Mouse (Mus musculus) kidney, embryonic 14.5 days (tissue): ENCODE data around the gene Rnf151. TPM values are rescaled to one million over a fixed set of nuclear protein-coding genes. Genes with fewer than 3 reads are reported as not detected.
"Not testable (repeated sequence)": the region's sequence is repeated elsewhere in the genome, so short reads cannot be mapped to it uniquely, and the experiment has no call there.

Experiments
- ATAC-seq: fragments of 200-750 bp; cut with Nextera tagmentation; 2 replicates; pipeline ENCODE4 v1.8.0; 2017; ENCODE audit warnings: moderate number of reproducible peaks, mild to moderate bottlenecking, moderate TSS enrichment, moderate library complexity; ENCODE audit not compliant: low FRiP score, low TSS enrichment
- H3K27ac ChIP-seq: fragments of 300-500 bp; sonication (generic); 2 replicates; pipeline ENCODE4 v1.5.1; 2014; ENCODE audit warnings: low read depth, mild to moderate bottlenecking, low read length, moderate library complexity, mixed read lengths
- H3K27me3 ChIP-seq: fragments of 300-500 bp; sonication (generic); 2 replicates; pipeline ENCODE4 v1.6.1; 2014; ENCODE audit warnings: mild to moderate bottlenecking, low read length; ENCODE audit not compliant: control insufficient read depth, insufficient read depth
- H3K36me3 ChIP-seq: fragments of 300-500 bp; sonication (generic); 2 replicates; pipeline ENCODE4 v1.6.1; 2014; ENCODE audit warnings: low read length, mixed read lengths; ENCODE audit not compliant: control insufficient read depth, insufficient read depth
- H3K4me1 ChIP-seq: fragments of 300-500 bp; sonication (generic); 2 replicates; pipeline ENCODE4 v1.6.1; 2014; ENCODE audit warnings: low read length, mixed read lengths; ENCODE audit not compliant: control insufficient read depth, insufficient read depth
- H3K4me2 ChIP-seq: fragments of 300-500 bp; sonication (generic); replicated peaks from 2 replicates; pipeline ENCODE4 v1.6.1; 2014; ENCODE audit warnings: low read depth, mild to moderate bottlenecking, low read length
- H3K4me3 ChIP-seq: fragments of 300-500 bp; sonication (generic); 2 replicates; pipeline ENCODE4 v1.5.1; 2014; ENCODE audit warnings: mild to moderate bottlenecking, low read length
- H3K9ac ChIP-seq: fragments of 300-500 bp; sonication (generic); 2 replicates; pipeline ENCODE4 v1.6.1; 2014; ENCODE audit warnings: low read depth, mild to moderate bottlenecking, low read length, moderate library complexity
- H3K9me3 ChIP-seq: fragments of 300-500 bp; sonication (generic); 2 replicates; pipeline ENCODE4 v1.6.1; 2016; ENCODE audit warnings: low read length; ENCODE audit not compliant: control insufficient read depth
- WGBS: fragments of 180-500 bp; shearing (Covaris S2); extraction: QIAGEN DNeasy Blood & Tissue Kit; methylation state at CpG from one replicate; pipeline ENCODE4 v1.1.7; 2014; 5-methylcytosine and 5-hydroxymethylcytosine counted together
- polyA plus RNA-seq: library from polyadenylated mRNA; unstranded; fragments of >200 nt; fragmentation: Nextera tagmentation; extraction: Ambion mirVana; gene quantifications from 2 replicates; pipeline ENCODE4 v1.2.1, GENCODE M21; 2014

Gene Rnf151
- polyA plus RNA-seq, 1 experiment from 2014 or later: 0.62 TPM

DNA sequence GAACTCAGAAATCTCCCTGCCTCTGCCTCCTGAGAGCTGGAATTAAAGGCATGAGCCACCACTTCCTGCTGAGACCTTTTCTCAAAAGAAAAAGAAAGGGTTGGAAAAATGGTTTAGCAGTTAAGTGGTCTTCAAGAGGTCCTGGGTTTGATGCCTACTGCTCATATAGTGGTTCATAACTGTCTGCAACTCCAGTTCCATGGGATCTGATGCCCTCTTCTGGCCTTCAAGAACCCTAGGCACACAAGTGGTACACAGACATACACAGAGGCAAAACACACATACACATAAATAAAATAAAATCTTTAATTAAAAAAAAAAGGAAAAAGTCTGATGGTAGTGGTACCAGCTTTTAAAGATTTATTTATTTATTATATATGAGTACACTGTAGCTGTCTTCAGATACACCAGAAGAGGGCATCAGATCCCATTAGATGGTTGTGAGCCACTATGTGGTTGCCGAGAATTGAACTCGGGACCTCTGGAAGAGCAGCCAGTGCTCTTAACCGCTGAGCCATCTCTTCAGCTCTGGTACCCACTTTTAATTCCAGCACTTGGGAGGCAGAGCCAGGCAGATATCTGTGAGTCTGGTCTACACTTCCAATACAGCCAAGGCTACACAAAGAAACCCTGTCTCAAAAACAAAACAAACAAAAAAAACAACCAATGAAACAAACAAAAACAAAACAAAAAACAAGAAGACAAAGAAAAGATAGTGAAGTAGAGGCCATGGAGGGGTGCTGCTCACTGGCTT lies 8.0 kb upstream of the Rnf151 start:
- H3K4me2 ChIP-seq: no peak overlapping the region
- H3K27me3 ChIP-seq: no peaks in the 10 kb centered on the region
- H3K4me3 ChIP-seq: no peak overlapping the region
- H3K36me3 ChIP-seq: peaks cover 17% of the 10 kb centered on the region
- 73% methylated on average over 3 of the region's 3 CpGs for WGBS
- peaks cover 8% of the 10 kb centered on the region for H3K4me1 ChIP-seq
- ATAC-seq: no peak
- no peak overlapping the region for H3K9ac ChIP-seq
- no peak overlapping the region for H3K27ac ChIP-seq
- no peaks in the 10 kb centered on the region for H3K9me3 ChIP-seq

DNA sequence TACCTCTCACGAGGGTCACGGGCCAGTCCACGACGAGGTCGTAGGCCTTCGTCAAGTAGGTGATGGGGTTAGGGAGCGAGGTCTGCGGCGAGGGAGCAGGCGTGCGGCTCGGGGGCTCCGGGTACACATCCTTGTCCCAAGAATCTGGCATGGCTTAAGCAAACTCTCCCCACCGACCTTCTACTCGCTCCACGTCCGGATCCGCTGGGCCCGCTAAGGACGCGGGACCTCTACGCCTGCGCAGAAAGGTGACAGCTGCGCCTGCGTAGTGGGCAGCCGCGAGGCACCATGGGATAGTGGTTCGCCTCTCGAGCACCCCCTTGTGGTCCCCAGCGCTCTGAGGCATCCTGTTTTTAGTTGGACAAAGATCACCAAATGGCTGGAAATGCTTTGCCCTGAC lies 6.3 kb upstream of the Rnf151 start, which contains the start of gene Ndufb10:
Gene Ndufb10, minus strand, starts transcription at position 295 of the 400 bp plus-strand sequence.
- H3K9me3 ChIP-seq: no peaks in the 10 kb centered on the region
- H3K9ac ChIP-seq: peak within 1 kb of the TSS; percentile 89
- H3K4me2 ChIP-seq: peak within 1 kb of the TSS; percentile 78
- WGBS: under 1% methylated on average over 30 of the region's 30 CpGs
- H3K27ac ChIP-seq: peak within 1 kb of the TSS; percentile 71
- peaks cover 20% of the 10 kb centered on the region for H3K36me3 ChIP-seq
- peaks cover 8% of the 10 kb centered on the region for H3K4me1 ChIP-seq
- peak within 1 kb of the TSS; percentile 90 for H3K4me3 ChIP-seq
- peak; percentile 79 for ATAC-seq
- no peaks in the 10 kb centered on the region for H3K27me3 ChIP-seq

GRCm38 (mm10) chr17:24723881-24724180 lies 6.0 kb upstream of the Rnf151 start:
- under 1% methylated on average over 15 of the region's 15 CpGs for WGBS
- peak overlapping the region; percentile 71 for H3K27ac ChIP-seq
- peak; percentile 0; the same call in 1 of the 2 replicates for ATAC-seq
- peaks cover 8% of the 10 kb centered on the region for H3K4me1 ChIP-seq
- H3K4me3 ChIP-seq: peak overlapping the region; percentile 90
- H3K27me3 ChIP-seq: no peaks in the 10 kb centered on the region
- peak overlapping the region; percentile 78 for H3K4me2 ChIP-seq
- H3K9ac ChIP-seq: peak overlapping the region; percentile 89
- peaks cover 20% of the 10 kb centered on the region for H3K36me3 ChIP-seq
- no peaks in the 10 kb centered on the region for H3K9me3 ChIP-seq

- Histone ChIP-seq H3K9ac (peak overlapping the region; percentile 89), H3K4me3 (peak overlapping the region; percentile 90), H3K4me1 (peaks cover 8% of the 10 kb centered on the region), H3K4me2 (peak overlapping the region; percentile 78), H3K27me3 (no peaks in the 10 kb centered on the region), H3K27ac (peak overlapping the region; percentile 71), H3K9me3 (no peaks in the 10 kb centered on the region), H3K36me3 (peaks cover 20% of the 10 kb centered on the region)
- WGBS: 3% methylated on average over 12 of the region's 12 CpGs
- ATAC-seq: no peak
Measured at GRCm38 (mm10) chr17:24723122-24723880, 5.4 kb upstream of the Rnf151 start.

- peaks cover 8% of the 10 kb centered on the region for H3K4me1 ChIP-seq
- H3K4me3 ChIP-seq: peak overlapping the region; percentile 90
- H3K9ac ChIP-seq: peak overlapping the region; percentile 86; the same call in 1 of the 2 replicates
- peak overlapping the region; percentile 78 for H3K4me2 ChIP-seq
- no peak overlapping the region for H3K27ac ChIP-seq
- no peaks in the 10 kb centered on the region for H3K27me3 ChIP-seq
- no peaks in the 10 kb centered on the region for H3K9me3 ChIP-seq
- ATAC-seq: no peak
- H3K36me3 ChIP-seq: peaks cover 20% of the 10 kb centered on the region
- WGBS: 39% methylated on average over 13 of the region's 13 CpGs
Measured at GRCm38 (mm10) chr17:24722220-24722924, 4.5 kb upstream of the Rnf151 start.

GRCm38 (mm10) chr17:24721383-24721955 lies 3.6 kb upstream of the Rnf151 start:
- peak overlapping the region; percentile 90 for H3K4me3 ChIP-seq
- not testable (repeated sequence) for H3K27ac ChIP-seq

DNA sequence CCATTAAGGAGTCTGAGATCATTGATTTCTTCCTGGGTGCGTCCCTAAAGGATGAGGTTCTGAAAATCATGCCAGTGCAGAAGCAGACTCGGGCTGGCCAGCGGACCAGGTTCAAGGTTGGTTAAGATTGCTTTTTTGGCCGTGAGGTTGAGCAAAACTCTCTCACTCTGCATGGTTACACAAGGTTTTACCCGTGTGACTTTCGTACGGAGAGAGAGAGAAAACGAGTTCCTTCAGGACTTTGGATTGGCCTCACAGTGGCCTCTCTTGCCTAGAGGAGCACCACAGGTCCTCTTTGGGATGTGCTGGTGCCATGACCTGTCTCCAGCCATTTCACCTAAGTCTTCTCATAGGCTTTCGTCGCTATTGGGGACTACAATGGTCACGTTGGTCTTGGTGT lies 2.8 kb upstream of the Rnf151 start:
- peak overlapping the region; percentile 78 for H3K4me2 ChIP-seq
- H3K9me3 ChIP-seq, H3K27me3 ChIP-seq, H3K4me1 ChIP-seq, ATAC-seq: not testable (repeated sequence)
- H3K27ac ChIP-seq: peak overlapping the region; percentile 83; the same call in 1 of the 2 replicates
- peak overlapping the region; percentile 90 for H3K4me3 ChIP-seq
- peak overlapping the region; percentile 86 for H3K9ac ChIP-seq
- WGBS: under 1% methylated on average over 10 of the region's 11 CpGs
- peaks cover 30% of the 10 kb centered on the region for H3K36me3 ChIP-seq

More at GRCm38 (mm10) chr17:24721383-24721955, 3.6 kb upstream of the Rnf151 start:
- H3K9me3 ChIP-seq, H3K4me1 ChIP-seq, H3K27me3 ChIP-seq, ATAC-seq: not testable (repeated sequence)
- 58% methylated on average over 7 of the region's 7 CpGs for WGBS
- Histone ChIP-seq H3K9ac (peak overlapping the region; percentile 86), H3K36me3 (peaks cover 24% of the 10 kb centered on the region), H3K4me2 (peak overlapping the region; percentile 78)

DNA sequence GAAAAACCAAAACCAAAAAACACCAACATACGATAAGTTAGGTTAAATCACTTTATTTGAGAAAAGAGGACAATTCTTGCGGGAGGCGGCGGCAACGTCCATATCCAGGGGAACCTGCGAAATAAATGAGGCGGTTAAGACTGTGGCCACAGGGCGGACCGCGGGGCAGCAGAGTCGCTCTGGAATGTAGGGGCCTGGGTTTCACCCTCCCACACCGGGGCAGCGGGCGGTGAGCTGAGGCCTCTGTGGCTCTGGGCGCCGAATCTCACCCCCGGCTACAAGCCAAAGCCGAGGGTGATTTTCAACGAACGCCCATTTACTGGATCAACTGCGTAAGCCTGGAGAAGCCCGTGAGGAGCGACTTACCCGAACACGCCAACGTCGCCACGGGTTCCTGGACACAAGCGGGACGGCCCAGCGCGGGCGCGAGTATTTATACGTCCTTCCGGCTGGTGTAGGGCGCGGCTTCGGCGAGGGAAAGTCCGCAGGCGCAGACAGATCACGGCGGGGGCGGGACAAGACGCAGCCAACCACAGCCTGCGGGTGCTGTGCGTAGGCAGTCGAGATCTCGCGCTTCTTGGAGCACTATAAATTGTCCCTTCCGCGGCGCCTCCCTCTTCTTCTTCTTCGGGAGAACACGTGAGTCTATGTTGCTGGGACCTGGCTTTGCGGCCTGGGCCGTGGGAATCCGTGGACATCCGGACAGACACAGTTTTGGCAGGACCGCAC lies 1.8 kb upstream of the Rnf151 start:
- peak overlapping the region; percentile 78 for H3K4me2 ChIP-seq
- H3K27ac ChIP-seq: peak overlapping the region; percentile 91
- peak; percentile 97 for ATAC-seq
- peaks cover 8% of the 10 kb centered on the region for H3K4me1 ChIP-seq
- no peaks in the 10 kb centered on the region for H3K9me3 ChIP-seq
- H3K9ac ChIP-seq: peak overlapping the region; percentile 93
- no peaks in the 10 kb centered on the region for H3K27me3 ChIP-seq
- peaks cover 30% of the 10 kb centered on the region for H3K36me3 ChIP-seq
- under 1% methylated on average over 61 of the region's 61 CpGs for WGBS
- H3K4me3 ChIP-seq: peak overlapping the region; percentile 90
